Mouse (Mus musculus): Measurements from ENCODE around the gene Gm28305. TPM values are rescaled to one million over a fixed set of nuclear protein-coding genes. Genes with fewer than 3 reads are reported as not detected.

Gm28305 gene
- polyA plus RNA-seq, 1 experiment from 2014 or later, result not detected

DNA sequence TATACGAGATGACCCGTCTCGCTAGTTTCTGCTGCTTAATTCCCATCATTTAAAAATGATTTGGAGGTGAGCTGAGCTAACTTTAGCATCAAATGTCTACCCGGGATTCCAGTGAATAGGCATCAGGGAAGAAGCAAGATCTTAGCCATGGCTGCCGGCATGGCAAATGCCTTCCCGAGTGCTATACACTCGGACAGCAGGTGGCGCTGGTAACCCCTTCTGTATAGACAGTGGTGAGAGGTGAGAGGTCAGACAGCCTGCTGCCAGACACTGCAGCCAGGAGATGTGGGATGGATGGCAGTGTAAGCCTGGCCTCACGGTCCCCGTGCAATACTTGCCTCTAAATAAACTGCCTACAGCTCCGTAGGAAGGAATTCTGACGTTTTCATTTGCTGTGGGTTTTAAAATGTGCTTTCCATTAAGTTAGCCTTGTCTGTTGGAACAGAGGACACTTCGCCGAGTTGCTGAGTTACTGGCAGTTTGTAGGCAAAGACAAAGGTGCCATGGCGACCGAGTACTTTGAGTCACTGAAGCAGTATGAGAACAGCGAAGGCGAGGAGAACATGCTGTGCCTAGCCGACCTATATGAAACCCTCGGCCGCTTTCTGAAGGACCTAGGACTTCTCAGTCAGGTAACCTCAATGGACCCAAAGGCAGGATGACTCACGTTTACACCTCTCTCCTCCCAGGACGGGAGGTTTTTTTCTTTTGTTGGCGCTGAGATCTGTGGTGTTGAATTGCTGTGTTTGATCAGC is 5.0 kb upstream of the Gm28305 start:
- Histone ChIP-seq H3K4me1 (replicated peaks) (no peaks in the 10 kb centered on the region), H3K36me3 (replicated peaks) (no peaks in the 10 kb centered on the region), H3K9ac (no peak overlapping the region), H3K9me3 (replicated peaks) (no peaks in the 10 kb centered on the region), H3K27ac (replicated peaks) (no peak overlapping the region), H3K4me2 (peak overlapping the region; percentile 18; the same call in 1 of the 2 replicates), H3K27me3 (no peaks in the 10 kb centered on the region), H3K4me3 (replicated peaks) (no peak overlapping the region)
- WGBS (ENCODE audit: insufficient replicate concordance), result 46% methylated on average over 24 of the region's 24 CpGs
- ATAC-seq (ENCODE audit: insufficient read depth), result peak; percentile 59; the same call in 1 of the 2 replicates

DNA sequence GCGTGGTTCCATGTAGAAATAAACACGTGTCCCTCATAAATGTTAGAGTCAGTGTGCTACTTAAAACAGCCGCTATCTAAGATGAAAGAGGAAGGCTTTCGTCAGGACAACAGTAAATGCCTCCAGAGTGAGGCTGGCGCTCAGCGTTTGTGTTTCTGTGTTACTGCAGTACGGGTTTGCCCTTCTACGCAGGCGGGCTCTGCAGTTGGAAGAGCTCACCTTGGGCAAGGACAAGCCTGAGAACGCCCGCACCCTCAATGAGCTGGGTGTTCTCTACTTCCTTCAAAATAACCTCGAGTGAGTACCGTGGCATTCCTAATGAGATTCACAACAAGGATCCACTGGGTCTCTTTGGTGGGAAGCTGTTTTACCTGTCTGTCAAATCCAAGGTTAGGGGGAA is 2.2 kb upstream of the Gm28305 start:
- Histone ChIP-seq H3K4me2 (no peak overlapping the region), H3K27me3 (no peaks in the 10 kb centered on the region), H3K4me3 (replicated peaks) (no peak overlapping the region), H3K9me3 (replicated peaks) (no peaks in the 10 kb centered on the region), H3K4me1 (replicated peaks) (no peaks in the 10 kb centered on the region), H3K9ac (no peak overlapping the region), H3K27ac (replicated peaks) (no peak overlapping the region), H3K36me3 (replicated peaks) (no peaks in the 10 kb centered on the region)
- no peak for ATAC-seq (ENCODE audit: insufficient read depth)
- WGBS (ENCODE audit: insufficient replicate concordance), result 75% methylated on average over 13 of the region's 13 CpGs

DNA sequence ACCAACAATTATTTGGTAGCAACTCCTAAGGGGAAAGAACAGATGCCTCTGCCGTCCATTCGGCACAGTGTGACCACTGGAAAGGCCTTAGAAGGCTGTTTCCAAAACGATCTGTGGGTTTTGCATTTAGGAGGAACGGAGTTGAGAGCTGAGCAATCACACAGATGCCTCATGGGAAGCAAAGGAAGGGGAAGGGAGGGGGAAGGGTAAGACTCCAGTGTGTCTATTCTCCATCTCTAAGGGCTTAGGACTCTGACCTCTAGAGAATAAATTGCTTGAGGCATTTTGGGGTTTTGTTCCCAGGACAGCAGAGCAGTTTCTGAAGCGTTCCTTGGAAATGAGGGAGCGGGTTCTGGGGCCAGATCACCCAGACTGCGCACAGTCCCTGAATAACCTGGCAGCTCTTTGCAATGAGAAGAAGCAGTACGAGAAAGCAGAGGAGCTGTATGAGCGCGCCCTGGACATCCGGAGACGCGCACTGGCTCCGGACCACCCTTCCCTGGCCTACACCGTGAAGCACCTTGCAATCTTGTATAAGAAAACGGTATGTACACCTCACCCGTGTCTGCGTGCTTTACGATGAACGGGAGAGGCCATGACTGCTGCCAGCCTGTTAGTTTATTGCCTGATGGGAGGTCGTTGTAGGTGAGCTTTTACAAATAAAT is 1.3 kb upstream of the Gm28305 start:
- Histone ChIP-seq H3K9me3 (replicated peaks) (no peaks in the 10 kb centered on the region), H3K36me3 (replicated peaks) (no peaks in the 10 kb centered on the region), H3K27ac (replicated peaks) (no peak overlapping the region), H3K4me2 (no peak overlapping the region), H3K4me3 (replicated peaks) (no peak overlapping the region), H3K4me1 (replicated peaks) (no peaks in the 10 kb centered on the region), H3K27me3 (no peaks in the 10 kb centered on the region), H3K9ac (no peak overlapping the region)
- WGBS (ENCODE audit: insufficient replicate concordance), result 70% methylated on average over 21 of the region's 21 CpGs
- ATAC-seq (ENCODE audit: insufficient read depth), result no peak

- H3K36me3 ChIP-seq (replicated peaks), result no peaks in the 10 kb centered on the region
- H3K4me3 ChIP-seq (replicated peaks), result no peak overlapping the region
- no peak overlapping the region for H3K27ac ChIP-seq (replicated peaks)
- 33% methylated on average over 4 of the region's 4 CpGs for WGBS (ENCODE audit: insufficient replicate concordance)
- no peak overlapping the region for H3K9ac ChIP-seq
- no peak overlapping the region for H3K4me2 ChIP-seq
- ATAC-seq (ENCODE audit: insufficient read depth), result no peak
- H3K27me3 ChIP-seq, result no peaks in the 10 kb centered on the region
- H3K9me3 ChIP-seq (replicated peaks), result no peaks in the 10 kb centered on the region
- no peaks in the 10 kb centered on the region for H3K4me1 ChIP-seq (replicated peaks)
Observed at GRCm38 (mm10) chr9:104039742-104040141, 720 bp upstream of the Gm28305 start.

GRCm38 (mm10) chr9:104043676-104044075 is 3.2 kb downstream of the Gm28305 start:
- no peaks in the 10 kb centered on the region for H3K27me3 ChIP-seq
- H3K9me3 ChIP-seq (replicated peaks), result no peaks in the 10 kb centered on the region
- H3K36me3 ChIP-seq (replicated peaks), result peaks cover 25% of the 10 kb centered on the region
- no peaks in the 10 kb centered on the region for H3K4me1 ChIP-seq (replicated peaks)
- no peak overlapping the region for H3K4me2 ChIP-seq
- 66% methylated on average over 4 of the region's 4 CpGs for WGBS (ENCODE audit: insufficient replicate concordance)
- H3K4me3 ChIP-seq (replicated peaks), result no peak overlapping the region
- H3K27ac ChIP-seq (replicated peaks), result no peak overlapping the region
- no peak overlapping the region for H3K9ac ChIP-seq
- ATAC-seq (ENCODE audit: insufficient read depth), result no peak

DNA sequence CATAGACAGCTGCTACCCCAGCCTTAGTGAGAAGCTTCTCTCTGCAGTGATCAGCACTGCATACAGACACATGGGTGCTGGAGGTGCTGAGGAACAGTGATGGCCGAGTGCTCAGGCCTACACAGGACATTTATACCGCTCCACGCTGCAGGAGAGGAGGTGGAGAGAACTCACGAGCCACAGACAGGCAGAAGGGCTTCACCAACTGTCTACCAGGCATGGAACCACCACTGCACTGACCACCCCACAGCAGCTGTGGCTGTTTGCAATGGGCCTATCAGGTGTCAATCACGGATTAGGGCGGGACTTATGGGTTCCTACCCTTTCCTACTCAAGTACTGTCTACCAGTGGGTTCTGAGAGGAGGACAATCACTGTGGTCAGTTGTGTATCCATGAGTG is 10.6 kb downstream of the Gm28305 start:
- H3K9ac ChIP-seq, result no peak overlapping the region
- no peaks in the 10 kb centered on the region for H3K9me3 ChIP-seq (replicated peaks)
- WGBS (ENCODE audit: insufficient replicate concordance), result 78% methylated on average over 6 of the region's 6 CpGs
- H3K4me1 ChIP-seq (replicated peaks), result no peaks in the 10 kb centered on the region
- no peak overlapping the region for H3K27ac ChIP-seq (replicated peaks)
- no peak for ATAC-seq (ENCODE audit: insufficient read depth)
- no peaks in the 10 kb centered on the region for H3K27me3 ChIP-seq
- H3K36me3 ChIP-seq (replicated peaks), result peaks cover 88% of the 10 kb centered on the region
- no peak overlapping the region for H3K4me2 ChIP-seq
- H3K4me3 ChIP-seq (replicated peaks), result no peak overlapping the region

GRCm38 (mm10) chr9:104062430-104063243 is 22.2 kb downstream of the Gm28305 start, which contains the start of gene Uba5:
Gene Uba5, minus strand, starts transcription at chr9:104063134.
- peak within 1 kb of the TSS; percentile 71 for H3K9ac ChIP-seq
- H3K27me3 ChIP-seq, result no peaks in the 10 kb centered on the region
- ATAC-seq (ENCODE audit: insufficient read depth), result peak; percentile 75
- peaks cover 24% of the 10 kb centered on the region for H3K4me1 ChIP-seq (replicated peaks)
- H3K27ac ChIP-seq (replicated peaks), result peak within 1 kb of the TSS; percentile 74
- peak within 1 kb of the TSS; percentile 71 for H3K4me3 ChIP-seq (replicated peaks)
- no peaks in the 10 kb centered on the region for H3K9me3 ChIP-seq (replicated peaks)
- peaks cover 17% of the 10 kb centered on the region for H3K36me3 ChIP-seq (replicated peaks)
- H3K4me2 ChIP-seq, result peak within 1 kb of the TSS; percentile 82
- under 1% methylated on average over 59 of the region's 59 CpGs for WGBS (ENCODE audit: insufficient replicate concordance)

DNA sequence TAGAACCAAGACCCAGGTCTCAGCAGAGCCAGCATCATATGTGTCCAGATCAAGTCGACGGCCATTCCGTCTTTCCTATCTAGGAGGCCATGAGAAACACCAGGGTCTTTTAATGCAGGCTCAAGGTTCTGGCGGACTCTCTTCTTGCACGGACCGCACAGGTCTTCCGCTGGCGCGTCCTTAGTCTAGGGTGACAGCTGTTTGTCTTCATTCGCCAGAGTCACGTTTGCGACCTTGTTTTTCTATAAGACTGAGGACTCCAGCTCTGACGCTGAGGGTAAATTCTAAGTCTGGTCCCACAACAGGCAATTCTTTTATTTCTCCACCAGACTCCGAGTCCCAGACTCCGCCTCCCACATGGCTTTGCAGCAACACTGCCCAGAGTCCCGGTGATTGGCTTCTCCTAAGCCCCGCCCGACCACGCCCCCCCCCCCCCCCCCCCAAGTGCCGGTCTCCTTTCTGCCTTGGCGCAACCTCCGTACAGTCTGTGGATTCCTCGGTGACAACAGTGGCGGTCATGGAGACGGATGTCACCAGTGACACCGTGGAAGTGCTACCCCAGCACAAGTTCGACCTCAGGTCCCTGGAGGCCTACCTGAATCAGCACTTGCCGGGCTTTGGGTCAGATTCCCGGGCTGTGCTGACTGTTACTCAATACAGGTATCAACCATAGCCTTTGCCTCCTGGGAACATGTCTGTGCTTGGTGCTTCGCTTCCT is 22.9 kb downstream of the Gm28305 start, which contains the start of gene Acad11:
TSS of gene Acad11 (plus strand) at position 134 of the 718 bp plus-strand sequence.
- under 1% methylated on average over 30 of the region's 30 CpGs for WGBS (ENCODE audit: insufficient replicate concordance)
- peaks cover 10% of the 10 kb centered on the region; the same call in 1 of the 2 replicates for H3K36me3 ChIP-seq (replicated peaks)
- H3K4me3 ChIP-seq (replicated peaks), result peak within 1 kb of the TSS; percentile 71
- no peaks in the 10 kb centered on the region for H3K27me3 ChIP-seq
- peak within 1 kb of the TSS; percentile 71 for H3K9ac ChIP-seq
- peak within 1 kb of the TSS; percentile 74 for H3K27ac ChIP-seq (replicated peaks)
- peak; percentile 92 for ATAC-seq (ENCODE audit: insufficient read depth)
- H3K4me2 ChIP-seq, result peak within 1 kb of the TSS; percentile 82
- peaks cover 24% of the 10 kb centered on the region for H3K4me1 ChIP-seq (replicated peaks)
- no peaks in the 10 kb centered on the region for H3K9me3 ChIP-seq (replicated peaks)

- Histone ChIP-seq H3K27ac (replicated peaks) (no peak overlapping the region), H3K36me3 (replicated peaks) (peaks cover 8% of the 10 kb centered on the region; the same call in 1 of the 2 replicates), H3K9ac (no peak overlapping the region), H3K4me1 (replicated peaks) (peaks cover 24% of the 10 kb centered on the region), H3K4me2 (peak overlapping the region; percentile 15; the same call in 1 of the 2 replicates), H3K9me3 (replicated peaks) (no peaks in the 10 kb centered on the region), H3K27me3 (no peaks in the 10 kb centered on the region), H3K4me3 (replicated peaks) (no peak overlapping the region; the same call in 1 of the 2 replicates)
- 29% methylated on average over 1 of the region's 1 CpGs for WGBS (ENCODE audit: insufficient replicate concordance)
- ATAC-seq (ENCODE audit: insufficient read depth), result no peak
Observed at GRCm38 (mm10) chr9:104064571-104064970, 24.1 kb downstream of the Gm28305 start.

DNA sequence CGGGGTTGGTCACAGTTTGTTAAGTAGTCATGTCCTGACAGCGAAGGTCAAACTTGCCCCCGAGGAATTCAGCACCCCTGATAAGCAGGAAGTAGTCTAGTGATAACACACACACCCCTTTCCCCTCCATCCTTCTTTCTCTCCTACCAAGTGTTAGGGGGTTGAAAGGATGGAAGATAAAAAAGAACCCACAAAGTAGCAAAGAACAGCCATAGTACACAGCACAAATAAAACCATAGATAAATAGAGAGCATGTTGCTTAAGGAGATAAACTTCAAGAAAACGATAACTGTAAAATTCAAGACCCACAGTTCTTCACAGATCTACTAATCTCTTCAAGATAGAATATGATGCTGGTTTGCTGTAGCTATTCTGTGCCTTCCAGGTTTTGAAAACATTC is 29.8 kb downstream of the Gm28305 start:
- Histone ChIP-seq H3K4me2 (no peak overlapping the region), H3K4me3 (replicated peaks) (no peak overlapping the region), H3K4me1 (replicated peaks) (no peaks in the 10 kb centered on the region), H3K27me3 (no peaks in the 10 kb centered on the region), H3K9ac (no peak overlapping the region), H3K36me3 (replicated peaks) (no peaks in the 10 kb centered on the region), H3K27ac (replicated peaks) (no peak overlapping the region), H3K9me3 (replicated peaks) (no peaks in the 10 kb centered on the region)
- no peak for ATAC-seq (ENCODE audit: insufficient read depth)
- 31% methylated on average over 4 of the region's 4 CpGs for WGBS (ENCODE audit: insufficient replicate concordance)

Data from liver, embryonic 15.5 days (tissue).